Mouse (Mus musculus): ENCODE measurements around the gene Myo6. TPM values are rescaled to one million over a fixed set of nuclear protein-coding genes. Genes with fewer than 3 reads are reported as not detected.

Gene Myo6
- total RNA-seq, 2 experiments from 2014 or later, result 65.0 to 67.0 TPM

DNA sequence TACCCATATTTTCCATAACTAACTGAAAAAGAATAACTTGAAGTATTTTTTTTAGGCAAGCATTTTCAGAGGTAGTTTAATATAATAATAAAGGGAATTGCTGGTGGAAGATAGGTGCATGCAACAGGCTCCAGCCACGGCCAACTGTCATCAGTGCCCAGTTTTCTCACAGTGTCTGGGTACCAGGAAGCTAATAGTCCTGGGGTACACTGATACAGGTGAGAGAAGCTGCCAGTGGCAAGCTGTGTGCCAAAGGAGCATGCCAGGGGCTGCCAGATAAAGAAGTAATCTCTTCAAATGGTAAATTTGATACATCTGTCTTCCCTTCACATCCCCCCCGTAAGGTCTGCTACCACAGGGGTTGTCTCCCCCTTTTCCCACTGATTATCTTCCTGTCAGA, 48.6 kb downstream of the Myo6 start:
- TF ChIP-seq CTCF (IDR thresholded peaks at IDR 0.05), result no peak
- no peak overlapping the region for H3K4me3 ChIP-seq
- intact Hi-C loops (cut with DNase I), result no loop called here
- H3K27ac ChIP-seq, result no peak overlapping the region
- no peak for DNase-seq (ENCODE audit: extremely low spot score in 1 of 2, low spot score in 2 of 2)

DNA sequence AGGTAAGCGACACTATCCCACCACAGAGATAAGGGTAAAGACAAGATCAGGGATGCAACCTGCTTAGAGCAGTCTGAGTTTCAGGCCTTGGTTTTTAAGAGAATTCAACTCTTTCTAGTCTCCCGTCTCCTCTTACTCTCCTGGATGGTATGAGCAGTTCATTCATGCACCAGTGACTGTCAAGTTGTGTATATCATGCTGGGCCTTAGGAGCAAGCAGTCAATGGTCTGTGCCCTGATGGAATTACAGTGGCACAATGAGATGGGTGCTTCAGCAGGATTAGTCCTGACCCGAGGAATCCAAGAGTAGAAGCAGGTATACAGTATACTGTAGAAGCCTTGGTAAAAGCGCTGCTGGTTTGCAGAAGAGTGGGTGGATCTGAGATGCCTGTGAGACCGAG, 50.7 kb downstream of the Myo6 start:
- intact Hi-C loops (cut with DNase I), result no loop called here
- no peak for TF ChIP-seq CTCF (IDR thresholded peaks at IDR 0.05)
- H3K27ac ChIP-seq, result no peak overlapping the region
- no peak overlapping the region for H3K4me3 ChIP-seq
- no peak for DNase-seq (ENCODE audit: extremely low spot score in 1 of 2, low spot score in 2 of 2)

DNA sequence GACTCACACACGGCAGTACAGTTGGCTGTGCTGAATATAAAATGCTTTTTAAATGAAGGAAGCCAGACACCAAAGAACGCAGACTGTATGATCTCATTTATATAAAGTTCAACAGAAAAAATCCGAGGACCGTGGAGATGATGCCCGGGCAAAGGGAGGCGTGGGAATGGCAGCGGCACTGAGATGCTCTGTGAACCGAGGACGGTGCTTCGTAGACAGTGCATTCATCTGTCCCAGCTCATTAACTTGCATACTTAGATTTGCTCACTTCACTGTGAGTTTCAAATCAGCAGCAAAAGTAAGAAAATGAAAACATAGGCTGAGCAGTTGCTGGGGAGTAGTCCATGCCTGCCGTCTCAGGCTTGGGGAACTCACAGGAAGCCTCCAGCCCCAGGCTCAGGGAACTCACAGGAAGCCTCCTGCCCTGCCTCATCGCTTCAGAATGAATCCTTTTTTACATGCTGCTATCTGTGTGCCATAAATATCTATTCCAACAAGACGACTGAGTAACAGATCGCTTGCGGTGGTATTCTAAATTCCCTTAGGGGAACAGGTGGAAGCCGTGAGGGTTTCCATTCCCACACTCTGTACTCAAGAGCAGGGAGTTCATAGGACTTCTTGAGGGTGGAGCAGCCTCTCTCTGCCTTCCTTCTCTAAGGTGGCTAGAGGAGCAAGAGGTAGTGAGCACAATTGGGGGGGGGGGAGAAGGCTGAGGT, 52.1 kb downstream of the Myo6 start:
- 0 out of 2 replicates have a peak overlapping the region, but pooled peaks have one; percentile 13 for H3K4me3 ChIP-seq
- no peak for TF ChIP-seq CTCF (IDR thresholded peaks at IDR 0.05)
- DNase-seq (ENCODE audit: extremely low spot score in 1 of 2, low spot score in 2 of 2), result no peak
- intact Hi-C loops (cut with DNase I), result no loop called here
- no peak overlapping the region for H3K27ac ChIP-seq

DNA sequence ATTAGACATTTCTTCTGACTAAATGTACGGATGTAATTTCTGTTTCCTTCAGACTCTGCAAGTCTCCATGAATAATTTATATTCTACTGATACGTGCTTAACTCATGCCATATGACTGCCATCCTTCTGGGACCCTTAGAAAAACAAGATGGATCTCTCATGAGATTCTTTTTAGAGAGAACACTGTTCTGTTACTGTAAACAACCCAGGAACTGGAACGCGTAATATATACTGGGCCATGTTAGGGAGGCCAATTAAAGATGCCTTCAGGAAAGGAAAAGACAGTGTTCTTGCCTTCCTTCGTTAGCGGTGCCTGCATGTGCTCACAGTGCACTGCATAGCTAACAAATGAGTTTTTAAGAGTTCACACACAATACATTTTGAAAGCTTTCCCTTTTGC, 53.9 kb downstream of the Myo6 start:
- Histone ChIP-seq H3K4me3 (no peak overlapping the region), H3K27ac (no peak overlapping the region)
- DNase-seq (ENCODE audit: extremely low spot score in 1 of 2, low spot score in 2 of 2), result no peak
- TF ChIP-seq CTCF (IDR thresholded peaks at IDR 0.05), result no peak
- intact Hi-C loops (cut with DNase I), result no loop called here

DNA sequence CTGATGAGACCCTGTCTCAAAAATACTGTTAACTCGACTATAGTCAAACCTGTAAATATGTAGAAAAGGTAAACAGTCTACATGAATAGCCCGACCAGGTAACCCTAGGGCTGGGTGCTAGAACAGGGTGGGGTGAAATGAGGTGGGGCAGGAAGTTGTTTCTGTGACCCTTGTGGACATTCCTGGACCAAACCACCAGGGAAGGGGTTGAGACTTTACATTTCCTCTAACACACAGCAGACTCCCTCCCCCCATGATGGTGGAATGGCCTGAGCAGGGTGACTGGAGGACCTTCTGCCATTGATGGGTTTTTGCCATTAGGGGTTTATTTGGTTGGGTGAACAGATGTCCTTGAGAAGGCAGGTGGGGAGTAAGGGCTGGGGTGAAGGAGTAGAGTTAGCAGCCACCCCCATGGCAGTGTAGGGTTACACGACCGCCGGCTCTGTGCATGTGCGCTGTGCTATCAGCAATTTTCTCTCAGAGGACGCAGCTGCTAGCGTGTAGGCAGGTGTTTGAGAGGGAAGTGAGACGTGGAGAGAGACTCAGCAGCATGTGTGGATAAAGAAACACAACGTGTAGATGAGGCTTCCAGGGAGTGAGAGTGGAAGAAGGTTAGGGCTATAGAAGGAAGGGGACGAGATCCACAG, 59.3 kb downstream of the Myo6 start:
- H3K4me3 ChIP-seq, result no peak overlapping the region
- no peak overlapping the region for H3K27ac ChIP-seq
- TF ChIP-seq CTCF (IDR thresholded peaks at IDR 0.05), result no peak
- intact Hi-C loops (cut with DNase I), result no loop called here
- no peak for DNase-seq (ENCODE audit: extremely low spot score in 1 of 2, low spot score in 2 of 2)

DNA sequence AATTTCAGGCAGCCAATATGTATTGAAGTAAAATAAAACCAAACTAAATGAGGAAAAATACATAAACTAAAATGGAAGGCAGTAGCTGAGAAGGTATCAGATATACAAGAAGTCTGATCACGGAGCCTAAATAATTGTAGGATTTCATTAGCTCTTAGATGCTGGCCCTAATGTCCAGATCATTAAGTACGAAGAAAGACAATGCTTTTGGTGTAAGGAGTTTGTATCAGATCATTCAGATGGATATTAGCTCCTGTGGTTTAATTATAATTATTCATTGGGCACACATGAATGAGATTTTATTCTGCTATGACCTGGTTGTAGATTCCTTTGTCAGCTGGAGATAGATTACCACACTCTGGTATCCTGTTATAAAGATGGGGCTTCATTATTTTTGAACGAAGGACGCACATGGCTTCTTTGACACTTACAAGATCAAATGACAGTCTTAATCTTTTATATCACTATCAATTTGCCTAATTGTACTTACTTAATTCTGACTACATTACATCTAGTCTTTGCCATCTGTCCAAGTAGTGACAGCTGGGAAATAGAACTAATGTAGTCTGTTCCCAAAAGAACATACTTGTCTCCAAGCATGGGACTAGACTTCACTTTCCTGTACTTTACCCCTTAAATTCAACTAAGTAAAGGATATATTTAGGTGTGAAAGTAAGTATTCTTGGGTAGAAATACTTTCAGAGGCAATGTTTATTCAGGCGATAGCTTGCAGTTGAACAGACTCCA, 61.9 kb downstream of the Myo6 start:
- Histone ChIP-seq H3K4me3 (no peak overlapping the region), H3K27ac (no peak overlapping the region)
- intact Hi-C loops (cut with DNase I), result no loop called here
- no peak for DNase-seq (ENCODE audit: extremely low spot score in 1 of 2, low spot score in 2 of 2)
- no peak for TF ChIP-seq CTCF (IDR thresholded peaks at IDR 0.05)

DNA sequence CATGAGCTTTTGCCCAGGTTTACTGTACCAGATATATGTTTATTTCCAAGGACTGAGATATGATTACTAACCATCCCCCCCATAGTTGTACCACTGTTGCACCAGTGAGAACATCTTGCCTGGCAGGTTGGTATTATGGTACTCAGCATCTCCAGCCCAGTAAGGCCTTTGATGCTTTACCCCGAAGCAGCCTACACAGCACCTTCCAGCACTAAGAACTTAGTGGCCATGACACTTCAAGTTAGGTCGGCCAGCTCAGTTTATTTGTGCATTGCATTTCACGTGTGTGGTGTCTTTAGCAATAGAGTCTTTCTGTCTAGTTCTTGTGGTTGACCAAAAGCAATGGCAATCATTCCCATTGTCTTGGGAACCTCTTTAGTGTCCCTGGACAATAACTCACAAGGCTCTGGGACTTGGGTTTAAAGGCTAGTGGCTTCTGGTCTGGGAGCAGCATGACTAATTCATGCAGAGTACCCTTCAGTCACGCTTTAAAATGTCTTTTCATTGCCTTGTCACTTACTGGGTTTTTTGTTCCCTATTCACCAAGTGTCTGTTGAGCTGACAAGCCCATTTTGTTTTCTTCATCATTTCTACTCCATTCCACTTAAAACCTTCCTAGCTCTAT, 69.1 kb downstream of the Myo6 start:
- intact Hi-C loops (cut with DNase I), result no loop called here
- no peak for DNase-seq (ENCODE audit: extremely low spot score in 1 of 2, low spot score in 2 of 2)
- H3K27ac ChIP-seq, result no peak overlapping the region
- no peak overlapping the region for H3K4me3 ChIP-seq
- no peak for TF ChIP-seq CTCF (IDR thresholded peaks at IDR 0.05)

DNA sequence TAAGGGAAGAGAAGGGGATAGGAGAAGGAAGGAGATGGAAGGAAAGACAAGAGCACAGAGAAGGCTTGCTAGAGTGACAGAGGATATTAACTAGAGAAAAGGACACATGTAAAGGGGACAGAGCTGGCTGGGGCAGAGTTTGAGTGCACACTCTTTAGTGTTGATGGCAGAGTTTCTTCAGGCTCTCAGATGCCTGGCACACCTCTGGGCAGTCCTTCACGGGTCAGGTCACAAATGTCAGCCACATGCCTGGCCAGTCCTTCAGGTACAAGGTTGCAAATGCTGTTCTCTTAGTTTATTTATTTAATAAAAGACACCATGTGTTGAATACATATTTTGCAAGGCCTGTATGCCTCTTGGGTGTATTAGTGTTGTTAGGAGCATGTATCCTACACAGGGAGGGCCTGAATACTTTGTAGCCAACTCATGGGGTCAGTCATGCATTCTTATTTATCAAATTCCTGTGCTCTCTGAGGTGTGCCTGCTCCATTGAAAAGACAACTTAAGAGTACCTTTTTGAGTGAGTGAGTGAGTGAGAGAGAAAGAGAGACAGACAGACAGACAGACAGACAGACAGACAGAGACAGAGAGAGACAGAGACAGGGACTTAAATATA, 72.5 kb downstream of the Myo6 start:
- Histone ChIP-seq H3K4me3 (no peak overlapping the region), H3K27ac (no peak overlapping the region)
- TF ChIP-seq CTCF (IDR thresholded peaks at IDR 0.05), result no peak
- intact Hi-C loops (cut with DNase I), result no loop called here
- DNase-seq (ENCODE audit: extremely low spot score in 1 of 2, low spot score in 2 of 2), result no peak

DNA sequence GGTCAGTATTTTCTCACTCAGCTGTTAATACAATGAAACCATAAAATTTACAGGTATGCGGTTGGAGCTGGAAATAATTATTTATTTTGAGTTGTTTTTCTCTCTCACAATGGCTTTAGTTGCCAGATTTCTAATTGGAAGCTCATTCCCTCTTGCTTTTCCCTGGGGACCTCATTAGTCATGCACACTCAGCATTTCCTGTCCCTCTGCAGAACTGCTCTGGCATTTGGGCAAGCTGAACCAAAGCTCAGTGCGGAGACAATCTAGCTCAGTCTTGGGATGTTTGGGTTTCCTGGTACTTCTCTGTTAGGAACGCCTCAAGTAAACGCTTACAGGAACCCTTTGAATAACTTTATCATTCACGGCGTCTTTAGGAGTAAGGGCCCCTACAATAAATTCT, 76.9 kb downstream of the Myo6 start:
- TF ChIP-seq CTCF (IDR thresholded peaks at IDR 0.05), result no peak
- Histone ChIP-seq H3K27ac (no peak overlapping the region), H3K4me3 (no peak overlapping the region)
- no peak for DNase-seq (ENCODE audit: extremely low spot score in 1 of 2, low spot score in 2 of 2)
- intact Hi-C loops (cut with DNase I), result no loop called here

DNA sequence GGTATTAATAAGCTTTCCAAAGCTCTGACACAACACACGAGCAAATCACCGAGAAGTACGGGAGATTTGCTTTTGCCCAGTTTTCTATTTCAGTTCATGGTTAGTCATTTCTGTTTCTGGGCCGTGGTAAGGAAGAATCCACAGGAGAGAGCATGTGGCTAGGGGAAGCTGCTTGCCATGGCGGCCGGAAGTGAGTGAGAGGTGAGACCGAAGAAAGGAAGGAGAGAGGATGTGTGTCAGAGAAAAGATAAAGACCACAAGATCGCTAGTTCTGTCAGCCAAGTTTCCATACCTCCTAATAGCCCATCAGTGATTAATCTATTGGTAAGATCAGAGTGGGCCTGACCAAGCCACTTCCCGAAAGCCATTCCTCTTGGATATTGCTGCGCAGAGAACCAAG, 87.3 kb downstream of the Myo6 start:
- DNase-seq (ENCODE audit: extremely low spot score in 1 of 2, low spot score in 2 of 2), result no peak
- Histone ChIP-seq H3K27ac (no peak overlapping the region), H3K4me3 (no peak overlapping the region)
- no peak for TF ChIP-seq CTCF (IDR thresholded peaks at IDR 0.05)
- intact Hi-C loops (cut with DNase I), result no loop called here

DNA sequence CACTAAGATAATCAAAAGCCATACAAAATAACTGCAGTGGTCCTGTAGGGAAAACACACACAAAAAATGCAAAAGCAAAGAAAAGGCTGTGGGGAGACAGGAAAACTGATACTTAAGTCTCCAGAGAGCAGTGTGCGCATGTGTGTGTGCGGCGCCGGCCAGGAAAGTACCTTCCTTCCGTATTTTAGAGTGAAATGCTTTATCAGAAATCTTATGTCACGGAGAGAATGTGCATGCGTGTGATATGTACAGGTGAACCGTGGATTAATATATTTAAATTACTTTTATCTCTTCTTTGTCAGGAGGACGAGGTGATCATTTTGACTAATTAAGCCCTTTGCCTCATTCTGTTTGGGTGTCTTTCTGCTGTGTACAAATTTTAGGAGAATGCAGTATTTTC, 88.4 kb downstream of the Myo6 start:
- Histone ChIP-seq H3K4me3 (no peak overlapping the region), H3K27ac (no peak overlapping the region)
- DNase-seq (ENCODE audit: extremely low spot score in 1 of 2, low spot score in 2 of 2), result no peak
- intact Hi-C loops (cut with DNase I), result no loop called here
- TF ChIP-seq CTCF (IDR thresholded peaks at IDR 0.05), result no peak

DNA sequence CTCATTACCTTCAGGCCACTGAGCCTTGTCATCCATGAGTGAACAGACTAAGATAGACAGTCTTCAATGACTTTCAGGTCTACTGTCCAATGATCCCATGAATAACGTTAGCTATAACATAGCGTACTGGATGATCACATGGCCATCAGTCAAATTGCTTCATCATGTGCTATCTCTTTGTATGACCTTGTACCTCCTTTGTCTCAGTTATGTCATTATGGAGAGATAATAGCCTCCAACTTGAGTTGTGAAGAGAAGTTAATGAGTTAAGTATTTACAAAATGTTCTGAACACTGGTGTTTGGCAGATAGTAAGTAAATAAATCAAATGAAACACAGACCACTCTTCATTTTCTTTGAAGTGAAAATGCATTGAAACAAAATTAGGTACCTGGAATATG, 91.7 kb downstream of the Myo6 start:
- no peak for TF ChIP-seq CTCF (IDR thresholded peaks at IDR 0.05)
- no peak for DNase-seq (ENCODE audit: extremely low spot score in 1 of 2, low spot score in 2 of 2)
- no peak overlapping the region for H3K27ac ChIP-seq
- H3K4me3 ChIP-seq, result no peak overlapping the region
- intact Hi-C loops (cut with DNase I), result no loop called here
